Mouse (Mus musculus): Measurements from ENCODE around the gene Ykt6. TPM values are rescaled to one million over a fixed set of nuclear protein-coding genes. Genes with fewer than 3 reads are reported as not detected.

The Ykt6 gene
- polyA plus RNA-seq, 1 experiment: not detected

GRCm38 (mm10) chr11:5954965-5955504, 458 bp upstream of the Ykt6 start:
- peaks cover 6% of the 10 kb centered on the region for H3K4me1 ChIP-seq (ENCODE audit: control insufficient read depth, insufficient read depth, low read length)
- TF ChIP-seq CTCF (IDR thresholded peaks at IDR 0.05; ENCODE audit: insufficient read depth, low read depth, low read length) (no peak), POLR2A (IDR thresholded peaks at IDR 0.05; ENCODE audit: insufficient read depth, low read depth, low read length) (no peak)
- H3K27ac ChIP-seq (ENCODE audit: insufficient read depth, low read depth, low read length): peak overlapping the region; percentile 36
- 3% methylated on average over 7 of the region's 7 CpGs for WGBS
- H3K4me3 ChIP-seq (ENCODE audit: insufficient read depth, low read depth, low read length): peak overlapping the region; percentile 86

DNA sequence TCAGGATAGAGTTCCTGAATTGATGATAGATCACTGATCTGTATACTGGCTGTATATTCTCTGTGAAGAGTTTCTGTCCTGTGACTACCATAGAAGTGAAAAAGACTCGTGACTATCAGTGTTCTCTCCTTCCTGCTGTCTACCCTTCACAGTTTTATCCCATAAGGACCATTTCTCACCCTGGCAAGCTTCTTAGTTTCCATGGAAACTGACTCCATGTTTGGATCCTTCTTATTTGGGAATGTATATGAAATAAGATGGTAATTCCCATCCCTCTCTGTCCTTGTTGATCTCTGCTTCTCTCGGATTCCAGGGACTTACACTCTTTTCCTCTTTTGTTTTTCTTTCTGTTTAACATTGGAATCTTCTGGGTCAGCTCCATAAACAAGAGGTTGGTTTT, 4.6 kb downstream of the Ykt6 start:
- no peak overlapping the region for H3K27ac ChIP-seq (ENCODE audit: insufficient read depth, low read depth, low read length)
- TF ChIP-seq CTCF (IDR thresholded peaks at IDR 0.05; ENCODE audit: insufficient read depth, low read depth, low read length): no peak
- no peak for TF ChIP-seq POLR2A (IDR thresholded peaks at IDR 0.05; ENCODE audit: insufficient read depth, low read depth, low read length)
- no peak overlapping the region for H3K4me3 ChIP-seq (ENCODE audit: insufficient read depth, low read depth, low read length)
- peaks cover 6% of the 10 kb centered on the region for H3K4me1 ChIP-seq (ENCODE audit: control insufficient read depth, insufficient read depth, low read length)
- WGBS: 49% methylated on average over 2 of the region's 2 CpGs

DNA sequence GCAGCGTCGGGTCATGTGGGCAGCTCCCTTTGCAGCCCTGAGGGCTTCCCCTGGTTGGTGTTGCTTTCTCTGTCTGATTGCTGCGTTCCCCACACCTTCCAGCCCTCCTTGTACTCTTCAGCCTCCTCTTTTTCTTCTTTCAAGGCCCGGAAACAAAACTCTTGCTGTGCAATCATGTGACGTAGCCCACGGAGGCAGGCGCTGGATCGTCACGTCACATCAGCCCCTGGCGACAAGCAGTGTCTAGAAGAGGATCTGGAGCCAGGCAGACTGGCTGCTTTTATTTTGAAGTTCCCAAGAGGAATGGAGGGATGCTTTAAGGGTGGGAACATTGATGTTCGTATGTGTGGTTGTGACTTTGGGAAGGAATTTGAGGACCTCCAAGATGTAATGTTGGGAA, 10.4 kb downstream of the Ykt6 start:
- TF ChIP-seq POLR2A (IDR thresholded peaks at IDR 0.05; ENCODE audit: insufficient read depth, low read depth, low read length) (no peak), CTCF (IDR thresholded peaks at IDR 0.05; ENCODE audit: insufficient read depth, low read depth, low read length) (no peak)
- 44% methylated on average over 11 of the region's 11 CpGs for WGBS
- H3K4me3 ChIP-seq (ENCODE audit: insufficient read depth, low read depth, low read length): no peak overlapping the region
- no peak overlapping the region for H3K27ac ChIP-seq (ENCODE audit: insufficient read depth, low read depth, low read length)
- 0 out of 2 replicates have a peak, but pooled peaks cover 5% of the 10 kb centered on the region for H3K4me1 ChIP-seq (ENCODE audit: control insufficient read depth, insufficient read depth, low read length)

GRCm38 (mm10) chr11:5966751-5967150, 11.3 kb downstream of the Ykt6 start:
- no peak overlapping the region for H3K27ac ChIP-seq (ENCODE audit: insufficient read depth, low read depth, low read length)
- TF ChIP-seq CTCF (IDR thresholded peaks at IDR 0.05; ENCODE audit: insufficient read depth, low read depth, low read length) (no peak), POLR2A (IDR thresholded peaks at IDR 0.05; ENCODE audit: insufficient read depth, low read depth, low read length) (no peak)
- WGBS: 74% methylated on average over 3 of the region's 3 CpGs
- no peak overlapping the region for H3K4me3 ChIP-seq (ENCODE audit: insufficient read depth, low read depth, low read length)
- 0 out of 2 replicates have a peak, but pooled peaks cover 5% of the 10 kb centered on the region for H3K4me1 ChIP-seq (ENCODE audit: control insufficient read depth, insufficient read depth, low read length)

DNA sequence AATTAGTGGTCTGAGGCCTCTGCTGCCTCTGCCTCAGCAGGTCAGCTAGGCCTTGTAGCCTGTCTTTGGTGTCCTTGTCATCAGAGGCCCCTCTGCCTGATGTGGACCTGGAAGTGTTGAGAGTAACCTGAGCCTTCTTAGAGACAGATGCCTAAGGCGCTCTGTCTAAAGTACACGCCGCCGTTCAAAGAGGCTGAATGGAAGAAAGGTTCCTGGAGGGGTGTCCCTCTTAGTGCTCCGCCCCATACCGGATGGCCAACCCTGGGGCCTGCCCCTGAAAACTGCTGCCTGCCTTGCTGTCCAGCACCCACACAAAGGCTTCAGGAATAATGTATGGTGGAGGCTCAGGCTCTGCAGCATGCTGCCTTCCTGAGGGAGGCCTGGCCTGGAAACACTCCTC, 12.7 kb downstream of the Ykt6 start:
- Histone ChIP-seq H3K4me3 (ENCODE audit: insufficient read depth, low read depth, low read length) (no peak overlapping the region), H3K27ac (ENCODE audit: insufficient read depth, low read depth, low read length) (no peak overlapping the region), H3K4me1 (ENCODE audit: control insufficient read depth, insufficient read depth, low read length) (peaks cover 9% of the 10 kb centered on the region; the same call in 1 of the 2 replicates)
- 71% methylated on average over 6 of the region's 6 CpGs for WGBS
- TF ChIP-seq POLR2A (IDR thresholded peaks at IDR 0.05; ENCODE audit: insufficient read depth, low read depth, low read length) (no peak), CTCF (IDR thresholded peaks at IDR 0.05; ENCODE audit: insufficient read depth, low read depth, low read length) (no peak)

DNA sequence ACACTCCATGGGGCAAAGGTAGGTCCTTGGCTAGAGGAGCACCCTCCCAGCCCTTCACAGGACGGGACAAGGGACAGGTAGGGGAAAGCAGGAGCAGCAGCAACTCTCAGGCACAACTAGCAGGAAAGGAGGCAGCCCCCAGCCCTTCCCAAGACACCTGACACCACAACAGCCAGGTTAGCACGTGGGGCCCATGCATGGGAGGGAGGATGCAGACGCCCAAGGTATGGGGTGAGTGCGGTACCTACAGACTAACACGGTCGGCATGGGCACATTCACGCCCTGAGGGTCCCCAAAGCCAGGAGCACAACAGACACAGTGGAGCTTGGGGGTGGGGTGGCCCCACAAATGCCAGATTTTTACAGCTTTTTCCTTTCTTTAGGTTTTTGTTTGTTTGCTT, 15.7 kb downstream of the Ykt6 start:
- TF ChIP-seq CTCF (IDR thresholded peaks at IDR 0.05; ENCODE audit: insufficient read depth, low read depth, low read length): no peak
- no peak for TF ChIP-seq POLR2A (IDR thresholded peaks at IDR 0.05; ENCODE audit: insufficient read depth, low read depth, low read length)
- Histone ChIP-seq H3K4me1 (ENCODE audit: control insufficient read depth, insufficient read depth, low read length) (peaks cover 6% of the 10 kb centered on the region; the same call in 1 of the 2 replicates), H3K27ac (ENCODE audit: insufficient read depth, low read depth, low read length) (no peak overlapping the region), H3K4me3 (ENCODE audit: insufficient read depth, low read depth, low read length) (no peak overlapping the region)
- WGBS: 65% methylated on average over 7 of the region's 7 CpGs

DNA sequence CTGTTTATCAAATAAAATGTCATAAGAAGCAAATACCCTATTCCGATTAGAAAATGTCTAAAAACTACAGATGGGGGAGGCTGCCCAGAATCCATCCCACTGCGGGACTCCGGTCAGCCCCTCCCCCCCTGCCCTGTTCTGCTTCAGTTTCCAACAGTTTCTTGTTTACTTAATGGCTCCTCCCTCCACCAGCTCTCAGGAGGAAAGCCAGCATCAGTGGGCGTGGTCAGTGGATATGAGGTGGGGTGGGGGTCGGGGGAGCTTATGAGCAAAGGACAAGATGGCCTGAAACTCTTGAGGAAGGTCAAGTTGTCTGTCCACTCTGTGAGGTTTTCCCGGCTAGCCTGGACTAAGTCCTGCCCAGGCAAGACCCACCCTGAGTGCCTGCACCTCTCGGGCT, 17.7 kb downstream of the Ykt6 start:
- H3K4me1 ChIP-seq (ENCODE audit: control insufficient read depth, insufficient read depth, low read length): peaks cover 9% of the 10 kb centered on the region; the same call in 1 of the 2 replicates
- no peak overlapping the region for H3K27ac ChIP-seq (ENCODE audit: insufficient read depth, low read depth, low read length)
- H3K4me3 ChIP-seq (ENCODE audit: insufficient read depth, low read depth, low read length): no peak overlapping the region
- 52% methylated on average over 7 of the region's 7 CpGs for WGBS
- no peak for TF ChIP-seq CTCF (IDR thresholded peaks at IDR 0.05; ENCODE audit: insufficient read depth, low read depth, low read length)
- no peak for TF ChIP-seq POLR2A (IDR thresholded peaks at IDR 0.05; ENCODE audit: insufficient read depth, low read depth, low read length)

- TF ChIP-seq CTCF (IDR thresholded peaks at IDR 0.05; ENCODE audit: insufficient read depth, low read depth, low read length): no peak
- TF ChIP-seq POLR2A (IDR thresholded peaks at IDR 0.05; ENCODE audit: insufficient read depth, low read depth, low read length): no peak
- H3K4me1 ChIP-seq (ENCODE audit: control insufficient read depth, insufficient read depth, low read length): peaks cover 9% of the 10 kb centered on the region; the same call in 1 of the 2 replicates
- H3K4me3 ChIP-seq (ENCODE audit: insufficient read depth, low read depth, low read length): no peak overlapping the region
- H3K27ac ChIP-seq (ENCODE audit: insufficient read depth, low read depth, low read length): no peak overlapping the region
- 90% methylated on average over 6 of the region's 6 CpGs for WGBS
Observed at GRCm38 (mm10) chr11:5974053-5974452, 18.6 kb downstream of the Ykt6 start.

GRCm38 (mm10) chr11:5975068-5975467, 19.6 kb downstream of the Ykt6 start:
- 52% methylated on average over 2 of the region's 2 CpGs for WGBS
- TF ChIP-seq CTCF (IDR thresholded peaks at IDR 0.05; ENCODE audit: insufficient read depth, low read depth, low read length) (no peak), POLR2A (IDR thresholded peaks at IDR 0.05; ENCODE audit: insufficient read depth, low read depth, low read length) (no peak)
- H3K4me3 ChIP-seq (ENCODE audit: insufficient read depth, low read depth, low read length): no peak overlapping the region
- H3K4me1 ChIP-seq (ENCODE audit: control insufficient read depth, insufficient read depth, low read length): peaks cover 9% of the 10 kb centered on the region; the same call in 1 of the 2 replicates
- H3K27ac ChIP-seq (ENCODE audit: insufficient read depth, low read depth, low read length): no peak overlapping the region
